Mouse (Mus musculus) adrenal gland (tissue): ENCODE data around the gene Tmem108.

Source experiments
- intact Hi-C: fragments of 180-260 bp; cut with DNase I; formaldehyde crosslinking; loops from one replicate; pipeline ENCODE4 v1.15.1; 2025

The Tmem108 gene

GRCm38 (mm10) chr9:103637451-103637850 is 124.2 kb downstream of the Tmem108 start:
- intact Hi-C loops: no loop called here

- intact Hi-C loops: no loop called here
Observed at GRCm38 (mm10) chr9:103636847-103637246, 124.8 kb downstream of the Tmem108 start.

- intact Hi-C loops: loop anchor here (5.0 kb wide), 1 partner anchor 137 kb away; no protein-coding TSS in a partner anchor
Observed at GRCm38 (mm10) chr9:103628861-103629469, 132.7 kb downstream of the Tmem108 start.

GRCm38 (mm10) chr9:103627404-103627900 is 134.2 kb downstream of the Tmem108 start:
- intact Hi-C loops: loop anchor here (5.0 kb wide), 1 partner anchor 135 kb away; no protein-coding TSS in a partner anchor

- intact Hi-C loops: loop anchor here (5.0 kb wide), 1 partner anchor 134 kb away; no protein-coding TSS in a partner anchor
Observed at GRCm38 (mm10) chr9:103626156-103626555, 135.5 kb downstream of the Tmem108 start.

- intact Hi-C loops: loop anchor here (1.0 to 5.0 kb wide), 3 partner anchors 132 to 372 kb away; no protein-coding TSS in a partner anchor
Observed at GRCm38 (mm10) chr9:103624649-103625048, 137.0 kb downstream of the Tmem108 start.

GRCm38 (mm10) chr9:103623560-103624316 is 137.9 kb downstream of the Tmem108 start:
- intact Hi-C loops: loop anchor here (2.0 kb wide), 1 partner anchor 373 kb away; no protein-coding TSS in a partner anchor

GRCm38 (mm10) chr9:103622988-103623387 is 138.6 kb downstream of the Tmem108 start:
- intact Hi-C loops: no loop called here

- intact Hi-C loops: no loop called here
Observed at GRCm38 (mm10) chr9:103621870-103622269, 139.8 kb downstream of the Tmem108 start.

GRCm38 (mm10) chr9:103620517-103621212 is 141.0 kb downstream of the Tmem108 start:
- intact Hi-C loops: no loop called here

- intact Hi-C loops: no loop called here
Observed at GRCm38 (mm10) chr9:103614260-103614659, 147.4 kb downstream of the Tmem108 start.

GRCm38 (mm10) chr9:103608161-103609058 is 153.2 kb downstream of the Tmem108 start:
- intact Hi-C loops: no loop called here

- intact Hi-C loops: no loop called here
Observed at GRCm38 (mm10) chr9:103606056-103606455, 155.6 kb downstream of the Tmem108 start.

- intact Hi-C loops: no loop called here
Observed at GRCm38 (mm10) chr9:103603792-103604191, 157.8 kb downstream of the Tmem108 start.

GRCm38 (mm10) chr9:103601878-103602277 is 159.8 kb downstream of the Tmem108 start:
- intact Hi-C loops: no loop called here

GRCm38 (mm10) chr9:103600834-103601233 is 160.8 kb downstream of the Tmem108 start:
- intact Hi-C loops: no loop called here

GRCm38 (mm10) chr9:103599908-103600307 is 161.7 kb downstream of the Tmem108 start:
- intact Hi-C loops: no loop called here

- intact Hi-C loops: no loop called here
Observed at GRCm38 (mm10) chr9:103597861-103598260, 163.8 kb downstream of the Tmem108 start.

- intact Hi-C loops: no loop called here
Observed at GRCm38 (mm10) chr9:103595190-103595837, 166.3 kb downstream of the Tmem108 start.
